Mouse (Mus musculus) neural tube, embryonic 13.5 days (tissue): ENCODE results near the gene Ly6g6c. TPM values are rescaled to one million over a fixed set of nuclear protein-coding genes. Genes with fewer than 3 reads are reported as not detected.

Experiments used
- ATAC-seq: fragments of 200-750 bp; cut with Nextera tagmentation; 2 replicates; pipeline ENCODE4 v1.8.0; 2017; ENCODE audit warnings: low read depth, mild to moderate bottlenecking, moderate TSS enrichment, moderate library complexity
- H3K27ac ChIP-seq: fragments of 300-500 bp; sonication (generic); replicated peaks from 2 replicates; pipeline ENCODE4 v1.5.1; 2015; ENCODE audit warnings: moderate library complexity, mild to moderate bottlenecking, inconsistent platforms
- H3K27me3 ChIP-seq: fragments of 300-500 bp; sonication (generic); 2 replicates; pipeline ENCODE4 v1.6.1; 2015; ENCODE audit warnings: mild to moderate bottlenecking, inconsistent platforms
- H3K36me3 ChIP-seq: fragments of 300-500 bp; sonication (generic); 2 replicates; pipeline ENCODE4 v1.6.1; 2015; ENCODE audit warnings: mild to moderate bottlenecking, inconsistent platforms
- H3K4me1 ChIP-seq: fragments of 300-500 bp; sonication (generic); replicated peaks from 2 replicates; pipeline ENCODE4 v1.6.1; 2015; ENCODE audit warnings: inconsistent platforms
- H3K4me2 ChIP-seq: fragments of 300-500 bp; sonication (generic); 2 replicates; pipeline ENCODE4 v1.6.1; 2015; ENCODE audit warnings: inconsistent platforms, mild to moderate bottlenecking, moderate library complexity
- H3K4me3 ChIP-seq: fragments of 300-500 bp; sonication (generic); 2 replicates; pipeline ENCODE4 v1.5.1; 2015; ENCODE audit warnings: mild to moderate bottlenecking, inconsistent platforms
- H3K9ac ChIP-seq: fragments of 300-500 bp; sonication (generic); 2 replicates; pipeline ENCODE4 v1.6.1; 2015; ENCODE audit warnings: moderate library complexity, mild to moderate bottlenecking, inconsistent platforms
- H3K9me3 ChIP-seq: fragments of 300-500 bp; sonication (generic); 2 replicates; pipeline ENCODE4 v1.6.1; 2016; ENCODE audit warnings: inconsistent platforms
- WGBS: fragments of 180-500 bp; shearing (Covaris S2); methylation state at CpG from one replicate; pipeline ENCODE4 v1.1.7; 2015; 5-methylcytosine and 5-hydroxymethylcytosine counted together
- polyA plus RNA-seq: library from polyadenylated mRNA; unstranded; fragments of >200 nt; fragmentation: Nextera tagmentation; extraction: Ambion mirVana; gene quantifications from 2 replicates; pipeline ENCODE4 v1.2.1, GENCODE M21; 2015

The Ly6g6c gene
- polyA plus RNA-seq, 1 experiment from 2014 or later, result not detected

- Histone ChIP-seq H3K27ac (peak overlapping the region; percentile 95), H3K27me3 (no peaks in the 10 kb centered on the region), H3K9ac (peak overlapping the region; percentile 78), H3K9me3 (no peaks in the 10 kb centered on the region), H3K4me2 (peak overlapping the region; percentile 64), H3K36me3 (peaks cover 13% of the 10 kb centered on the region), H3K4me1 (peaks cover 58% of the 10 kb centered on the region), H3K4me3 (peak overlapping the region; percentile 45)
- ATAC-seq, result peak; percentile 15; the same call in 1 of the 2 replicates
- WGBS, result 1% methylated on average over 27 of the region's 27 CpGs
Measured at GRCm38 (mm10) chr17:35050126-35050750, 14.9 kb upstream of the Ly6g6c start.

DNA sequence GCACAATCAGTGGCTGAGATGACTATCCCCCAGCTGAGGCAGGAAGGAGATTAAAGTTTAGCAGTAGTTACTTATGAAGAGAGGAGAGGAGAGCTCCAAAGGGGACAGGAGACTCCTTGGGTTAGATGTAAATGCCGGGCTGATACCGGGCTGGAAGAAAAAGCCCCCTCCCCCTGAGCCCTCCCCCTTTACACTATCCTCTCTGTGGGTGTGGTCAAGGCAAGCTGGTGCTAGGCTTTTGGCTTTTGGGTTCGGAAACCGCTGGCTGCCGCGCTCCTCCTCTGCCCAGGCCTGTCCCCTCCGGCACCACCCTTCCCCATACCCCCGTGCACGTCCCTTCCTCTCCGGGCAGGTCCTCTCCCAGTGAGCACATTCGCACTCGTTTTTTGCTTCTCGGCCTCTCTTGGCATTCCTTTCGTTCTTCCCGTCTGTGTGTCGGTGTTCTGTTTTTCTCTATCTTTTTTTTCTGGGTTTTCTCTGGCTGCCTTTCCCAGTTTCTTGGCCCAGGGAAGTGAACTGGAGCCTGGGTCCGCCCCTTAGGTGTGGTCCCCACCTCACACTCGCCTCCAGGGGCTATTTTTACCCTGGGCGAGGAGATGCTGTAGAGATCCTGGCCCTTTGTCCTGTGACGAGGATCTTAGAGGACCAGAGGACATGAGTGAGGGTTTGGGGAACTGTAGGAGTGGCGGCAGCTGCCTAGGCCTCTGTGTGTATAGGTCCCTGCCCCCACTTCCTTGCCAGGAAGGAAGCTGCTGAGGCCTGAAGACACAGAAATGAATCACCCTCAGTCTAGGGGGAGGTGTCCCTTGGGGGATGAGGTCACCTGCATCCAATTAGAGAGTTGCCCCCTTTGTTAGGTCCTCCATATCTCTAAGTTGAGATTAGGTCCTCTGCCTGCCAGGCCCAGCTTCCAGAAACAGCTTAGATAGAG lies 13.8 kb upstream of the Ly6g6c start:
- Histone ChIP-seq H3K27ac (peak overlapping the region; percentile 95), H3K4me1 (peaks cover 49% of the 10 kb centered on the region), H3K4me3 (peak overlapping the region; percentile 45), H3K9me3 (no peaks in the 10 kb centered on the region), H3K36me3 (peaks cover 23% of the 10 kb centered on the region), H3K9ac (peak overlapping the region; percentile 78), H3K4me2 (peak overlapping the region; percentile 64), H3K27me3 (no peaks in the 10 kb centered on the region)
- ATAC-seq, result peak; percentile 57
- WGBS, result 2% methylated on average over 21 of the region's 21 CpGs

DNA sequence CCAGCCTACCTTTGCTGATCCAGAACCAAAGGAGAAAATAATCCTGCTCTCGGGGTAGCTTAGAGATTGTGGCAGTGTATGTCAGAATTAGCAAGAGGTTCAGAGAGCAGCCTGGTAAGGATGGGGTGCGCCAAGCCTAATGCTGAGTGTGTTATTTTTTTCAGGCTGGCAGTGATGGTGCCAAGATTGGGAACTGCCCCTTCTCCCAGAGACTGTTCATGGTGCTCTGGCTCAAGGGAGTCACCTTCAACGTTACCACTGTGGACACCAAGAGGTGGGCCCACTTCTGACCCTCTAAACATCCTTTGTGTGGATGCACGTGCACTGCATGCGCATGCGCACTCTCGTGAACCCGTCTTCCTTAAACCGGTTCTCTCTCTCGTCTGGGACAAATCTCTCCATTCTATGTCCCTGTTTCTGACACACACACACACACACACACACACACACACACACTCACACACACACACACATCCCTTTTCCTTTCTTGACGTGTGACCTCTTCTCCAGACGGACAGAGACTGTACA lies 12.9 kb upstream of the Ly6g6c start:
- ATAC-seq, result no peak
- peak overlapping the region; percentile 45 for H3K4me3 ChIP-seq

GRCm38 (mm10) chr17:35055691-35056495 lies 9.3 kb upstream of the Ly6g6c start:
- no peak overlapping the region for H3K9ac ChIP-seq
- H3K4me3 ChIP-seq, result no peak overlapping the region
- WGBS, result 90% methylated on average over 7 of the region's 7 CpGs
- no peak overlapping the region for H3K4me2 ChIP-seq
- no peak overlapping the region for H3K27ac ChIP-seq
- H3K9me3 ChIP-seq, result no peaks in the 10 kb centered on the region
- H3K36me3 ChIP-seq, result peaks cover 28% of the 10 kb centered on the region
- no peaks in the 10 kb centered on the region for H3K27me3 ChIP-seq
- H3K4me1 ChIP-seq, result peaks cover 43% of the 10 kb centered on the region
- no peak for ATAC-seq

More for the DNA sequence above, 12.9 kb upstream of the Ly6g6c start:
- Histone ChIP-seq H3K27ac (peak overlapping the region; percentile 95), H3K36me3 (peaks cover 23% of the 10 kb centered on the region), H3K4me1 (peaks cover 44% of the 10 kb centered on the region), H3K4me2 (peak overlapping the region; percentile 64), H3K27me3 (no peaks in the 10 kb centered on the region), H3K9me3 (no peaks in the 10 kb centered on the region), H3K9ac (peak overlapping the region; percentile 78)
- WGBS, result 86% methylated on average over 12 of the region's 12 CpGs

GRCm38 (mm10) chr17:35057090-35057489 lies 8.1 kb upstream of the Ly6g6c start:
- no peak overlapping the region for H3K4me2 ChIP-seq
- peaks cover 39% of the 10 kb centered on the region for H3K4me1 ChIP-seq
- no peaks in the 10 kb centered on the region for H3K27me3 ChIP-seq
- peaks cover 38% of the 10 kb centered on the region for H3K36me3 ChIP-seq
- WGBS, result 79% methylated on average over 3 of the region's 3 CpGs
- no peak for ATAC-seq
- no peak overlapping the region for H3K9ac ChIP-seq
- no peaks in the 10 kb centered on the region for H3K9me3 ChIP-seq
- H3K4me3 ChIP-seq, result no peak overlapping the region
- no peak overlapping the region for H3K27ac ChIP-seq

DNA sequence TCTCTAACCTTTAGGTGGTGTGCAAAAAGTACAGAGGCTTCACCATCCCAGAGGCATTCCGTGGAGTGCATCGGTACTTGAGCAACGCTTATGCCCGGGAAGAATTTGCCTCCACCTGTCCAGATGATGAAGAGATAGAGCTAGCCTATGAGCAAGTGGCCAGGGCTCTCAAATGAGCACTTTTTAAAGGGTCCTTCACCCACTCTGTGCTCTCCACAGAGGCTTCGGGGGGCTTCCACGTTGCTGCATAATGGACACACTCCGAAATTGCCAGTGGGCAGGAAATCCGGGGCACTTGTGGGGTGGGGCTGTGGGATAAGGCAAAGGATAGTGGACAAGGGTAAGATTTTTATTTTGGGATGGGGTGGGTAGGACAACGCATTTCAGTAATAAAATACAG lies 6.9 kb upstream of the Ly6g6c start:
- Histone ChIP-seq H3K4me2 (peak overlapping the region; percentile 94), H3K4me3 (peak overlapping the region; percentile 79), H3K27me3 (peaks cover 6% of the 10 kb centered on the region), H3K4me1 (peaks cover 30% of the 10 kb centered on the region), H3K9me3 (no peaks in the 10 kb centered on the region), H3K36me3 (peaks cover 41% of the 10 kb centered on the region), H3K27ac (peak overlapping the region; percentile 87), H3K9ac (peak overlapping the region; percentile 87)
- 0 out of 2 replicates have a peak, but pooled peaks have one; percentile 0 for ATAC-seq
- WGBS, result 67% methylated on average over 9 of the region's 9 CpGs

GRCm38 (mm10) chr17:35058911-35059892 lies 6.0 kb upstream of the Ly6g6c start, which contains the start of gene Ddah2:
Gene Ddah2 (plus strand): TSS chr17:35059035.
- Histone ChIP-seq H3K4me1 (peaks cover 30% of the 10 kb centered on the region), H3K4me3 (peak within 1 kb of the TSS; percentile 79), H3K36me3 (peaks cover 38% of the 10 kb centered on the region), H3K4me2 (peak within 1 kb of the TSS; percentile 94), H3K9ac (peak within 1 kb of the TSS; percentile 87), H3K27me3 (peaks cover 15% of the 10 kb centered on the region), H3K9me3 (no peaks in the 10 kb centered on the region), H3K27ac (peak within 1 kb of the TSS; percentile 87)
- ATAC-seq, result peak; percentile 94
- WGBS, result under 1% methylated on average over 57 of the region's 57 CpGs

DNA sequence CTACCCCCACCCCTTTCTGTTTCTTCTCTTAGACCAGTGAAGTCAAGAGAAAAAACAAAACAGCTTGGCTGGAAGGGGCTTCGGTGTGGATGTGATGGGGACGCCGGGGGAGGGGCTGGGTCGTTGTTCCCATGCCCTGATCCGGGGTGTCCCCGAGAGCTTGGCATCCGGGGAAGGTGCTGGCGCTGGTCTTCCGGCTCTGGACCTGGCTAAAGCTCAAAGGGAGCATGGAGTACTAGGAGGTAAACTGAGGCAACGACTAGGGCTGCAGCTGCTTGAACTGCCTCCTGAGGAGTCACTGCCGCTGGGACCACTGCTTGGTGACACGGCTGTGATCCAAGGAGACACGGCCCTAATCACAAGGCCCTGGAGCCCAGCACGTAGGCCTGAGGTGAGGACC lies 5.1 kb upstream of the Ly6g6c start:
- H3K36me3 ChIP-seq, result peaks cover 36% of the 10 kb centered on the region
- peaks cover 24% of the 10 kb centered on the region for H3K27me3 ChIP-seq
- no peak overlapping the region for H3K27ac ChIP-seq
- H3K4me3 ChIP-seq, result peak overlapping the region; percentile 79
- no peaks in the 10 kb centered on the region for H3K9me3 ChIP-seq
- H3K4me2 ChIP-seq, result peak overlapping the region; percentile 94
- WGBS, result 29% methylated on average over 14 of the region's 14 CpGs
- H3K4me1 ChIP-seq, result peaks cover 37% of the 10 kb centered on the region
- H3K9ac ChIP-seq, result peak overlapping the region; percentile 87
- ATAC-seq, result no peak

DNA sequence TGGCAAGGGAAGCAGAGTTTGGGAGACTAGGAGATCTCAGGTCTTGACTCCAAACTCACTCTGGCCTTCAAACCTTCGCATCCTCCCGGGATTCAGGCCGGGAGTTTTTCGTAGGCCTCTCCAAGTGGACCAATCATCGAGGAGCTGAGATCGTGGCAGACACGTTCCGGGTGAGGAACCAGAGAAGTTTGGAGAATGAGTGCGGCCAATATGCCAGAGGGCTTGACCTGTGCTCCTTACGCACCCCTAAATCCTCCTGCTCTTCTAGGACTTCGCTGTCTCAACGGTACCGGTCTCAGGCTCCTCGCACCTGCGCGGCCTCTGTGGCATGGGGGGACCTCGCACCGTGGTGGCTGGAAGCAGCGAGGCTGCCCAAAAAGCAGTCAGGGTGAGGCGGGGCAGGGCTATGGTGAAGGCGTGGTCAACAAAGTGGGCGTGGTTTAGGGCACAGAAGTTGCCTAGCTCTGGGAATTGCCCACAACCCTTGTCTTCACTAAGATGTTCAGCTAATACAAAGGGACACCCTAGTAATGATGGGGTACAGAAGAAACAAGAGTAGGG lies 4.4 kb upstream of the Ly6g6c start:
- peak overlapping the region; percentile 94 for H3K4me2 ChIP-seq
- H3K9ac ChIP-seq, result peak overlapping the region; percentile 87
- no peak for ATAC-seq
- peak overlapping the region; percentile 79 for H3K4me3 ChIP-seq
- peaks cover 31% of the 10 kb centered on the region for H3K27me3 ChIP-seq
- H3K27ac ChIP-seq, result no peak overlapping the region
- H3K4me1 ChIP-seq, result peaks cover 43% of the 10 kb centered on the region
- peaks cover 32% of the 10 kb centered on the region for H3K36me3 ChIP-seq
- no peaks in the 10 kb centered on the region for H3K9me3 ChIP-seq
- WGBS, result 52% methylated on average over 22 of the region's 22 CpGs

DNA sequence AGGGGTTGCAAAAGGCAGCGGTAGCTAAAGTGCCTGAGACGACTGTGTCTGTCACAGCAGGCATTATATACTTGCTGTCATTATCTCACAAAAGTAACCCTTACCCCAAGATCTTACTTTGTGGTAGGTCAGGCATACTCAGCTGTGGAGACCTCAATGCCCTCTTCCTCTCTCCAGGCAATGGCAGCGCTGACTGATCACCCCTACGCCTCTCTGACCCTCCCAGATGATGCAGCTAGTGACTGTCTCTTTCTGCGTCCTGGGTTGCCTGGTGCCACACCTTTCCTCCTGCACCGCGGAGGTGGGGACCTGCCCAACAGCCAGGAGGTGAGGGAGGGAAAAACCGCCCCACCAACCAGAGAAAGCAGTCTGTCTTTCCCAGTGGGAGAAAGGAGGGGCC lies 3.9 kb upstream of the Ly6g6c start:
- H3K9ac ChIP-seq, result no peak overlapping the region
- no peak for ATAC-seq
- no peak overlapping the region for H3K27ac ChIP-seq
- peaks cover 36% of the 10 kb centered on the region for H3K27me3 ChIP-seq
- WGBS, result 78% methylated on average over 8 of the region's 8 CpGs
- H3K4me1 ChIP-seq, result peaks cover 43% of the 10 kb centered on the region
- H3K4me3 ChIP-seq, result no peak overlapping the region
- H3K9me3 ChIP-seq, result no peaks in the 10 kb centered on the region
- H3K4me2 ChIP-seq, result no peak overlapping the region
- H3K36me3 ChIP-seq, result peaks cover 27% of the 10 kb centered on the region
